Mouse (Mus musculus): ENCODE measurements at regions not wholly inside any gene's neighbourhood (a gene's known extent, or its start where the extent isn't known, plus 50 kb on each side); places are given as distances from the start of the nearest gene placed in this dataset.

DNA sequence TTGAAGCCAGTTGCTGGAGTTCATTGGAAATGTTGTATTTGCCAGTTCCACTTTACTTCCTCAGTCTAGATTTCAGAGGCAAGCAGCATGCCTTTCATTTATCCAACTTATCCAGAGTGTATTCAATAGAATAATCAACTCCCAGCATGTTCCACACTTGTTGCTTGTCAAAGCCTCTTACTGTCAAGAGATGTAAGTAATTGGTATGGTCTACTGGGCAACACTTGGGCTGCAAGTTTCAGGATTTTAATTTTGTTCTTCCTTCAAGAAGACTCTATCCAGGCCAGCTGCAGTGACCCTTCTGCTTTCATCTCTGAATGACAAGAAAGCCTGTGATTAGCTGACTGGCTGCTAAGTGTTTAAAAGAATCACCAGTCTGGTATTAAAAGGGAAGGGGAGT, 3131.6 kb upstream of the Lrrc6 start:
- ATAC-seq (replicated peaks; ENCODE audit: low FRiP score, low TSS enrichment, poor library complexity, severe bottlenecking) = no peak

GRCm38 (mm10) chr15:69617998-69618397, 3117.3 kb upstream of the Lrrc6 start:
- ATAC-seq (replicated peaks; ENCODE audit: low FRiP score, low TSS enrichment, poor library complexity, severe bottlenecking) = no peak

DNA sequence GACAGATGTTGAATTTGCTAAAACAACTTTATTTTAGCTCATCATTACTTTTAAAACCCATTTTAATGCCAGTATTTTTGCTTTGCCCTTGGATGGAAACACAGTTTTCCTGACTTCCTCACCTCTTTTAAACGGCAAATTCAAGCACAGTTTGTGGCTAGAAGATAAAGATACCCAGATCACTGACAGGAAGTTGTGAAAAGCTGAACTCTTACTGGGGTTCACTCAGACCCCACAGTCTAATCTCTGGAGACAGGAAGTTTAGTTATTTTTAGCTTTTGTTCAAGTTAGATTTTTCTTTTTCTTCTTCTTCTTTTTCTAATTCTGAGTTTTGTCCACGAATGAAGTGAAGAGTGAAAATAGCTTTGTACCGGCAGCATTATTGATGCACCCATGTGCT, 3113.3 kb upstream of the Lrrc6 start:
- 0 out of 2 replicates have a peak, but pooled peaks have one; percentile 44 for ATAC-seq (replicated peaks; ENCODE audit: low FRiP score, low TSS enrichment, poor library complexity, severe bottlenecking)

GRCm38 (mm10) chr15:69591219-69592006, 3090.7 kb upstream of the Lrrc6 start:
- ATAC-seq (replicated peaks; ENCODE audit: low FRiP score, low TSS enrichment, poor library complexity, severe bottlenecking) = no peak

DNA sequence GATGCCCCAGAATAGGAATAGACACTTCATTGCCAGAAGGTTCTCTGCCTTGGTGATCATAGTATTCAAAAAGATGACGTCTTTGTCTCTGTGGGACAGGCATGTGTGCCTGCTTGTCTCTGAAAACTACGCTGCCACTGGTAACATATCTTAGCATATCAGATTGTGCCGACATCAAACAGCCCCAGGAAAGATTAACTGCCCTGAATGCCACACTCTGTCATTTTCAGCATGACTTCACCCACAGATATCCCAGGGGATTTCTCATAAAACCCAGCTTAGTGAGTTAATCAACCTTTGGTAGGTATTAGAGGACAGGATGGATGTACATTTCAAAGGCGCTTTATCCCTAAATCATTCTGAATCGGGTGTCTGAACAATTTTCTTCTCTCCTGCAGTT, 3087.4 kb upstream of the Lrrc6 start:
- no peak for ATAC-seq (replicated peaks; ENCODE audit: low FRiP score, low TSS enrichment, poor library complexity, severe bottlenecking)

DNA sequence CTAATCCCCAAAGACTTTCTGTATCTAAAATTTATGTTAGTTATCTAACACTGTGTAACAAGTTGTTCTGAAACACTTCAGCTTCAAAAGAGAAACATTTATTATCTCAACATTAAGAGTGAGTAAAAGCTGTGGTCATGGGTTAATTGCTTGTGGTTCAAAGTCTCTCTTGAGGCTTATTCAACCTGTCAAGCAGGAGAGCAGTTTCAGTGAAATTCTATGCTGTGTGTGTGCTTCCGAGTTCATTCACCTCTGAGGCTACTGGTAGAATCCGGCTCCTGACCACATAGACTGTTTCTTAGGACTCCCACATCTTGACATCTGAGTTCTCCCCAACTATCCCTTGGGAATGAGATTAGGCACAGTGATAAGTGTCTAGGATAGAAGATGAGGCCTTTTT, 3076.0 kb upstream of the Lrrc6 start:
- no peak for ATAC-seq (replicated peaks; ENCODE audit: low FRiP score, low TSS enrichment, poor library complexity, severe bottlenecking)

GRCm38 (mm10) chr15:69575611-69576153, 3075.0 kb upstream of the Lrrc6 start:
- peak; percentile 98 for ATAC-seq (replicated peaks; ENCODE audit: low FRiP score, low TSS enrichment, poor library complexity, severe bottlenecking)

GRCm38 (mm10) chr15:69554171-69554570, 3053.5 kb upstream of the Lrrc6 start:
- ATAC-seq (replicated peaks; ENCODE audit: low FRiP score, low TSS enrichment, poor library complexity, severe bottlenecking) = no peak

- ATAC-seq (replicated peaks; ENCODE audit: low FRiP score, low TSS enrichment, poor library complexity, severe bottlenecking) = no peak
Measured at GRCm38 (mm10) chr15:69552062-69552628, 3051.4 kb upstream of the Lrrc6 start.

DNA sequence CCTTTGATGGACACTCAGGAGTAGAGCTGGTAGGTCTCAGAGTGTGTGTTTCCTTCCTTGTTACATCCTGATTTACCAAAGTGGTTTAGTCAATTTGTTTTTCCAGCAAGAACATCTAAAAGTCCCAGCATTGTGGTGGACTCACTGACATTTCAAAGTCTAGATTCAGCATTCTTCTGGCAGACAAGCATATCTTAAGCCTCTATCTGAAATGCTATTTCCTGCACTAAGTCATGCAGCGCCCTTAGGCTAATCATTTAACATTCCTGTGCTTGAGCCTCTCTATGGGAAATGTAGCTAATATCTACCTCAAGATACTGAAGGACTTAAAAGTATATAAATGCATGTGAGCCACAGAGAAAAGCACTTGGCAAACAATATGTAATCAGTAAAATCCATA, 3050.3 kb upstream of the Lrrc6 start:
- no peak for ATAC-seq (replicated peaks; ENCODE audit: low FRiP score, low TSS enrichment, poor library complexity, severe bottlenecking)

- ATAC-seq (replicated peaks; ENCODE audit: low FRiP score, low TSS enrichment, poor library complexity, severe bottlenecking) = no peak
Measured at GRCm38 (mm10) chr15:69526441-69527094, 3025.9 kb upstream of the Lrrc6 start.

GRCm38 (mm10) chr15:69484421-69485074, 2983.8 kb upstream of the Lrrc6 start:
- ATAC-seq (replicated peaks; ENCODE audit: low FRiP score, low TSS enrichment, poor library complexity, severe bottlenecking) = no peak

DNA sequence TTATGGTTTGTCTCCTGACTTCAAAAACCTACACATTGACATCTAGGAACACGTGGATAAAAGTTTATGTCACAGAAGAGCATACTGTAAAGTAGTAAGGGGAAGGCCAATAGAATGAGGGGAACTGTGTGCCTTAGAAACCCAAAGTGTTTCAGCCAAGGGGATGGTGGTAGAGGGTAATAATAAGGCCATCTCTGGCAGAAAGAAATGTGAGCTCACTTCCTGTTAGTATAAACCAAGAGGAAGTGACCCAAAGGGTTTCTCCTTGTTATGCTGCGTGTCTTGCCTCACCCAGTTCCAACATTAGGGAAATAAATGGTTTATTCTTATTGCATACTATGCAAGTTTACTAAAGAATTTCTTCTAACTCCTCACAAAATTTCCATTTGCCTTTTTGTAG, 2982.4 kb upstream of the Lrrc6 start:
- ATAC-seq (replicated peaks; ENCODE audit: low FRiP score, low TSS enrichment, poor library complexity, severe bottlenecking) = no peak

DNA sequence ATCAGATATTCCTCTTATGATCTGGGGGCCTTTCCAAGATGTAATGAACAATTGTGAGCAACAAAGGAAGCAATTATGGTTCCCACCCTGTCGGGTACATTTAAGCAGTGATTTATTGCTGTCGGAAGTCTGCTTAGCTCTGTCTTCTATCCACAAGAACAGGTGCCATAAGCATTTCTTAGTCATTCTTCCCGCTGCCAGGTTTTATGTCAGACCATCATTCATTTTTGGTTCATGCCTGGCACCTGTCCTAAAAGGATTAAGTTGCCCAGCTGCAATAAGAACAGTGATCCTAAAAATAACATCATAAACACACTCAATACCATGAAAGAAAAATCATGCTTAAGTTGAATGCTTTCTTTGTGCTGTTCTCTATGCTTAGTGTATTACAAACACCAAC, 2980.4 kb upstream of the Lrrc6 start:
- no peak for ATAC-seq (replicated peaks; ENCODE audit: low FRiP score, low TSS enrichment, poor library complexity, severe bottlenecking)

- no peak for ATAC-seq (replicated peaks; ENCODE audit: low FRiP score, low TSS enrichment, poor library complexity, severe bottlenecking)
Measured at GRCm38 (mm10) chr15:69477050-69477449, 2976.3 kb upstream of the Lrrc6 start.

- ATAC-seq (replicated peaks; ENCODE audit: low FRiP score, low TSS enrichment, poor library complexity, severe bottlenecking) = no peak
Measured at GRCm38 (mm10) chr15:69469566-69469965, 2968.9 kb upstream of the Lrrc6 start.

GRCm38 (mm10) chr15:69460581-69461194, 2960.0 kb upstream of the Lrrc6 start:
- no peak for ATAC-seq (replicated peaks; ENCODE audit: low FRiP score, low TSS enrichment, poor library complexity, severe bottlenecking)

DNA sequence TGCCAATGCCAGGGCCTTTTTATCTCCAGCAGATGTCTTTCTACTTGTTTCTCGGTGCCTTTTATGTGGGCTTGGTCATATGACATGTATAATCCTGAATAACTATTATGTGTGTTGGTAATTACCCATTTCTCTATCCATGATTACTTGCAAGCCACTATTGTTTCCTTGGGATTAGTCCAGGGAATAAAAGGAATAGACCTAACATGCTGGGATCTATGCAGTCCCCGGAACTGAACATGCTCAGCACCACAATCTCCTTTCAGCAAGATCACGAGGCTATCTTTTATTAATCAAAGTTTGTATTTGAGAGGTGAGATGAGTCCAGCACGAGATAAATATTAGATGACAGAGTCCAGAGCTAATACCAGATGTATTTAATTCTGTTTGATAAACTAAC, 2956.8 kb upstream of the Lrrc6 start:
- ATAC-seq (replicated peaks; ENCODE audit: low FRiP score, low TSS enrichment, poor library complexity, severe bottlenecking) = no peak

- ATAC-seq (replicated peaks; ENCODE audit: low FRiP score, low TSS enrichment, poor library complexity, severe bottlenecking) = no peak
Measured at GRCm38 (mm10) chr15:69456191-69456770, 2955.6 kb upstream of the Lrrc6 start.
